Mouse (Mus musculus) liver, embryonic 11.5 days (tissue): ENCODE measurements around the gene Ube2o. TPM values are rescaled to one million over a fixed set of nuclear protein-coding genes. Genes with fewer than 3 reads are reported as not detected.

Experiments used
- ATAC-seq: fragments of 200-750 bp; cut with Nextera tagmentation; replicated peaks from 2 replicates; pipeline ENCODE4 v1.8.0; 2017; ENCODE audit warnings: moderate number of reproducible peaks, mild to moderate bottlenecking, moderate TSS enrichment, moderate library complexity; ENCODE audit not compliant: low FRiP score
- DNase-seq: peaks from one replicate; pipeline ENCODE4 v3.0.0-alpha.2; 2017; ENCODE audit warnings: low spot score
- H3K27ac ChIP-seq: fragments of 300-500 bp; sonication (generic); 2 replicates; pipeline ENCODE4 v1.5.1; 2014; ENCODE audit warnings: mild to moderate bottlenecking, low read depth, low read length, control low read depth
- H3K27me3 ChIP-seq: fragments of 300-500 bp; sonication (generic); replicated peaks from 2 replicates; pipeline ENCODE4 v1.6.1; 2014; ENCODE audit warnings: low read length, mixed read lengths; ENCODE audit not compliant: control insufficient read depth, insufficient read depth
- H3K36me3 ChIP-seq: fragments of 300-500 bp; sonication (generic); 2 replicates; pipeline ENCODE4 v1.6.1; 2014; ENCODE audit warnings: mild to moderate bottlenecking, low read length, moderate library complexity, mixed read lengths; ENCODE audit not compliant: control insufficient read depth, insufficient read depth
- H3K4me1 ChIP-seq: fragments of 300-500 bp; sonication (generic); replicated peaks from 2 replicates; pipeline ENCODE4 v1.6.1; 2014; ENCODE audit warnings: low read length, mixed read lengths; ENCODE audit not compliant: control insufficient read depth, insufficient read depth
- H3K4me2 ChIP-seq: fragments of 300-500 bp; sonication (generic); 2 replicates; pipeline ENCODE4 v1.6.1; 2014; ENCODE audit warnings: mild to moderate bottlenecking, control low read depth, moderate library complexity
- H3K4me3 ChIP-seq: fragments of 300-500 bp; sonication (generic); 2 replicates; pipeline ENCODE4 v1.5.1; 2014; ENCODE audit warnings: low read depth, low read length, control low read depth
- H3K9ac ChIP-seq: fragments of 300-500 bp; sonication (generic); 2 replicates; pipeline ENCODE4 v1.6.1; 2014; ENCODE audit warnings: low read depth, low read length, control low read depth
- H3K9me3 ChIP-seq: fragments of 300-500 bp; sonication (generic); 2 replicates; pipeline ENCODE4 v1.6.1; 2016; ENCODE audit warnings: low read length, inconsistent platforms, mixed read lengths; ENCODE audit not compliant: control insufficient read depth
- WGBS: fragments of 180-500 bp; shearing (Covaris S2); extraction: QIAGEN DNeasy Blood & Tissue Kit; methylation state at CpG from one replicate; pipeline ENCODE4 v1.1.7; 2014; 5-methylcytosine and 5-hydroxymethylcytosine counted together
- polyA plus RNA-seq: library from polyadenylated mRNA; unstranded; fragments of >200 nt; fragmentation: Nextera tagmentation; extraction: Ambion mirVana; gene quantifications from 2 replicates; pipeline ENCODE4 v1.2.1, GENCODE M21; 2014

Ube2o gene
- polyA plus RNA-seq, 1 experiment from 2014 or later, result 13.5 TPM

GRCm38 (mm10) chr11:116533341-116534153 is 47.7 kb downstream of the Ube2o start:
- peak overlapping the region; percentile 72 for H3K4me3 ChIP-seq
- ATAC-seq (peak; percentile 84), DNase-seq (peak; percentile 69)
- peaks cover 61% of the 10 kb centered on the region for H3K4me1 ChIP-seq
- peak overlapping the region; percentile 80 for H3K9ac ChIP-seq
- no peaks in the 10 kb centered on the region for H3K9me3 ChIP-seq
- peak overlapping the region; percentile 99 for H3K4me2 ChIP-seq
- H3K36me3 ChIP-seq, result no peaks in the 10 kb centered on the region
- peak overlapping the region; percentile 91 for H3K27ac ChIP-seq
- peaks cover 42% of the 10 kb centered on the region for H3K27me3 ChIP-seq
- WGBS, result under 1% methylated on average over 63 of the region's 63 CpGs

DNA sequence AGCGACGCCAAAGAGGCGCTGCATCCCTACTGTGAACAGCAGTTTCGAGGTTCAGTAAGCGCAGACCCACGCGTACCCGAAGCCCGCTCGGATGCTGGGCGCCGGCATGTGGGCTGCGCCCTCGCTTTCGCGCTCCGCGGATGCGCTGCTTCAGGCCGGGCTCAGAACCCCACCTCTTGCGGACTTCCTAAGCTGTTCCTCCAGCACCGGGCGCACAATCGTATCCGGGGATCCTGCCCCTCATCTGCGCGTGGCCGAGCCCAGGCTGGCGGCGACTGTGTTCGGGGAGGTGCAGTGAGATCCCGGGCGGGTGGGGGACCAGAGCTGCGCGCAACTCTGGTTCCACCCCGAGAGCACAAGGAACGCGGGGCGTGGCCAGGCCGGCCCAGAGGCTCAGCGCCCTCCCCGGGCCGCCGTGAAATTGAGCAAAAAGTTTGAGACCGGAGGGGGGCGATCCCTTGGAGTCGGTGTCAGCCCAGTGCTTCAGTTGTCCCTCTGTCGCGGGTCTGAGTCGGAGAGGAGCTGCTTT is 48.4 kb downstream of the Ube2o start:
- Histone ChIP-seq H3K27ac (peak overlapping the region; percentile 91), H3K4me1 (peaks cover 57% of the 10 kb centered on the region), H3K9ac (peak overlapping the region; percentile 80), H3K36me3 (no peaks in the 10 kb centered on the region), H3K4me2 (peak overlapping the region; percentile 99), H3K4me3 (peak overlapping the region; percentile 72), H3K27me3 (peaks cover 42% of the 10 kb centered on the region), H3K9me3 (no peaks in the 10 kb centered on the region)
- under 1% methylated on average over 50 of the region's 50 CpGs for WGBS
- ATAC-seq, result peak; percentile 57
- peak; percentile 76 for DNase-seq

DNA sequence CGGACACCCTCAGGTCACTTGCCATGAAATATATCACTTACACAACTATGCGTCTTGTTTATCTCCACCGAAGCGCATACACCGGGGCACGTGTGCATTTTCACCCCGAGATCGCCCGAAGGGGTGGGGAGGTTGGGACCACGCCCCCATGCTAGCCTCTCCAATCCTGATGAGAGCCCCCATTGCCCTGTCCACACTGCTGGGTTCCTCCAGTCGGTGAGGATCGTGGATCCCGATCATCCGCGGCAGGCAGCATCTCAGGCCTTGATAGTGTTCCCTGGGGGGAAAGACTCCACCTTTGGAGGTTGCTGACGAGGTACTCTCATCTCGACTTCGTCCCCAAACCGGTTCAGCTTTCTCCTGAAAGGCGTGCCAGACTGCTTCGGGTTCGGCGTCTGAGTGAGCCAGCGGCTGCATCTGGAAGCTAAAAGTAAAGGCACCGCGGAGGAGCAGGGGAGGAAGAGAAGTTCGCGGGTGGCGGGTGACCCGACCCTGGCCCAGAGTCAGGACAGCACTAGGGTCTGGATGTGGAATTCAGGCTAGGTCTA is 48.9 kb downstream of the Ube2o start:
- ATAC-seq, result no peak
- peak overlapping the region; percentile 72 for H3K4me3 ChIP-seq
- H3K36me3 ChIP-seq, result no peaks in the 10 kb centered on the region
- peaks cover 42% of the 10 kb centered on the region for H3K27me3 ChIP-seq
- H3K4me1 ChIP-seq, result peaks cover 52% of the 10 kb centered on the region
- peak overlapping the region; percentile 91 for H3K27ac ChIP-seq
- peak overlapping the region; percentile 99 for H3K4me2 ChIP-seq
- peak; percentile 71 for DNase-seq
- no peaks in the 10 kb centered on the region for H3K9me3 ChIP-seq
- under 1% methylated on average over 30 of the region's 30 CpGs for WGBS
- peak overlapping the region; percentile 80 for H3K9ac ChIP-seq

- 5% methylated on average over 48 of the region's 48 CpGs for WGBS
- Histone ChIP-seq H3K9me3 (no peaks in the 10 kb centered on the region), H3K4me2 (peak overlapping the region; percentile 99), H3K27ac (no peak overlapping the region), H3K4me3 (peak overlapping the region; percentile 72), H3K9ac (peak overlapping the region; percentile 0; the same call in 1 of the 2 replicates), H3K36me3 (no peaks in the 10 kb centered on the region), H3K27me3 (peaks cover 42% of the 10 kb centered on the region), H3K4me1 (peaks cover 45% of the 10 kb centered on the region)
- ATAC-seq, result no peak
- DNase-seq, result peak; percentile 61
Observed at GRCm38 (mm10) chr11:116531371-116532191, 49.7 kb downstream of the Ube2o start.

- no peaks in the 10 kb centered on the region for H3K36me3 ChIP-seq
- H3K27me3 ChIP-seq, result peaks cover 42% of the 10 kb centered on the region
- no peak for DNase-seq
- no peaks in the 10 kb centered on the region for H3K9me3 ChIP-seq
- 36% methylated on average over 11 of the region's 11 CpGs for WGBS
- peak within 1 kb of the TSS; percentile 0; the same call in 1 of the 2 replicates for H3K9ac ChIP-seq
- peaks cover 34% of the 10 kb centered on the region for H3K4me1 ChIP-seq
- H3K4me3 ChIP-seq, result peak within 1 kb of the TSS; percentile 72
- peak within 1 kb of the TSS; percentile 99 for H3K4me2 ChIP-seq
- H3K27ac ChIP-seq, result no peak within 1 kb of the TSS
- ATAC-seq, result no peak
Observed at GRCm38 (mm10) chr11:116530187-116531147, 50.8 kb downstream of the Ube2o start, which contains the start of gene Sphk1. Gene Sphk1 (plus strand): TSS chr11:116530925.

GRCm38 (mm10) chr11:116528636-116529320 is 52.5 kb downstream of the Ube2o start:
- no peak for ATAC-seq
- H3K27ac ChIP-seq, result no peak overlapping the region

DNA sequence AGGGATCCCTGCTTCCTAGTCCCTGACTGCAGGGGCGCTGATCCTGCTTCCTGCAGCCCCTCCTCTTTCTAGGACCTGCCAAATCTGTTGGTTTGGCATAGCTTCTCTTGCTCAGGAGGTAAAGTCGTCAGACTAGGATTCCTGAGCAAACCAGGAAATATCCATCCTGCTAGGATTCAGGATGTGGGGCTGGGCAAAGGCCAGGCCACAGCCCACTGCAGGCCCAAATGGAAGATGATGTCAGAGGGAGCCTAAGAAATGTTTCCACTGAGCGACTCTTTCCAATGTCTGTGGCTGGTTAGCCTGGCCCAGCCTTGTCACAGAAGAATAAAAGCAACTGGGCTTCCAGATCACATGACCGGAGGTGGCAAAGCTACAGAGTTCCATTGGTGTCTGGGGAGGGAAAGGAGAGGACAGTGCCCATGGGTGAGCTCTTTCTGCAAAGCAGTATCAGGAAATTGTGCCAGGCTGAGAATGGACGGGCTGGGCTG is 57.5 kb downstream of the Ube2o start:
- Histone ChIP-seq H3K9me3 (no peaks in the 10 kb centered on the region), H3K4me2 (no peak overlapping the region), H3K4me1 (0 out of 2 replicates have a peak, but pooled peaks cover 3% of the 10 kb centered on the region), H3K27ac (no peak overlapping the region), H3K9ac (no peak overlapping the region), H3K27me3 (no peaks in the 10 kb centered on the region; the same call in none of the 2 replicates), H3K36me3 (no peaks in the 10 kb centered on the region), H3K4me3 (no peak overlapping the region)
- 48% methylated on average over 5 of the region's 5 CpGs for WGBS
- DNase-seq, result no peak
- ATAC-seq, result no peak

More at GRCm38 (mm10) chr11:116528636-116529320, 52.5 kb downstream of the Ube2o start:
- H3K27me3 ChIP-seq, result peaks cover 38% of the 10 kb centered on the region
- DNase-seq, result no peak
- no peak overlapping the region for H3K4me3 ChIP-seq
- H3K36me3 ChIP-seq, result no peaks in the 10 kb centered on the region
- 86% methylated on average over 8 of the region's 8 CpGs for WGBS
- peaks cover 24% of the 10 kb centered on the region for H3K4me1 ChIP-seq
- no peak overlapping the region for H3K4me2 ChIP-seq
- no peaks in the 10 kb centered on the region for H3K9me3 ChIP-seq
- no peak overlapping the region for H3K9ac ChIP-seq
